Mouse (Mus musculus) right cerebral cortex, postnatal 25 days (tissue): ENCODE results near the gene Eea1.
"Not testable (repeated sequence)": the region's sequence is repeated elsewhere in the genome, so short reads cannot be mapped to it uniquely, and the experiment has no call there.

Experiments
- DNase-seq: peaks from one replicate; pipeline ENCODE4 v3.0.0; 2022

The Eea1 gene

DNA sequence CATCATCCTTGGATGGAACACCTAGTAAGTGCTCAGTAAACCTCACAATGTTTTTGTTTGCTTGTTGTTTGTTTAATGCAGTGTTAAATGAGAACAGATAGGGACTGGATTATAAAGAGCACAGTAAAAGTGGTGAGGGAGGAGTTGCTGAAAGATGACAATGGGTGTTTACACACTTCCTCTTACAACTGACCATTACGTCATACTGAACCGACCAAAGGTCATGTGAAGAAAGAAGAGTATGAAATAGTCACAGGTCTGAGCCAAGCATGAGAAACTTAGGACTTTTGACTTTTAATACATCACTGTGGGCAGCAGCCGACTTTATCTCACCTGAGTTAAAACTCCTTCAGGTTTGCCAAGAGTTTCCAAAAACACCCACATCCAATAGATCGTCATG lies 135.0 kb downstream of the Eea1 start:
- no peak for DNase-seq

DNA sequence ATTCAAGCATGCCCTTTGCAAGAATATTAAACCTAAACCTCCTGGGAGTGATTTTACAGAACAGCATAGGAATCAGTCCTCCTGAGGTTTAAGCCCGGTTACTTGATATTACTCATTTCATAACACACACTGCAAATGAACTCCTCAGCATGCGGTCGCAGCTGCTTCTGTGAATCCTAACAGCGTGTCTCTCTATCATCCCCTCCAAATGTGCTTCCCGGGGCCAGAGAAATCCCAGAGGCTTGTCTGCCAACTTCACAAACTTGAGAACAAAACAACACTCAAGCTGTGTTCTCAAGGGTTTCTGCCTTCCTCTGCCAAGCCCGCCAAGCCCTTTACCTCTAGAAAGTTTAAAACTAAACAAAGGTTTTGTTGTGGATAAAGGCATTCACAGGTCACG lies 135.4 kb downstream of the Eea1 start:
- no peak for DNase-seq

DNA sequence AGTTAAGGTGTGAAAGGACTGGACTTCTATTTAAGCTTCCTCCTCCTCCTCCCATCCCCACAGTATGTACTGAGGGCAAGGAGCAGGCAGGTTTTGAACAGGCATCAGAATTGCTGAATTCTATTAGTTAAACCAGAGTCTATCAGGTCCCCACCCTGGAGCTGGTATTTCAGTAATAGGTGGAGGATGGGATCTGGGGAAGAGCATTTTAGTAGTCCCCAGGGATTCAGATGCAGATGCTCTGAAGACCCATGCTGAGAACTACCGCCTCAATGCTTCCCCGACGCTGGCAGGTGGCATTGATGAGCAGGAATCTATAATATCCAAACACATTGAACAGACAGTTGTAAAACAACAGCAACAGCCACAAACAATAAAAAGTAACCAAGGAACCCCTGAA lies 136.0 kb downstream of the Eea1 start:
- no peak for DNase-seq

DNA sequence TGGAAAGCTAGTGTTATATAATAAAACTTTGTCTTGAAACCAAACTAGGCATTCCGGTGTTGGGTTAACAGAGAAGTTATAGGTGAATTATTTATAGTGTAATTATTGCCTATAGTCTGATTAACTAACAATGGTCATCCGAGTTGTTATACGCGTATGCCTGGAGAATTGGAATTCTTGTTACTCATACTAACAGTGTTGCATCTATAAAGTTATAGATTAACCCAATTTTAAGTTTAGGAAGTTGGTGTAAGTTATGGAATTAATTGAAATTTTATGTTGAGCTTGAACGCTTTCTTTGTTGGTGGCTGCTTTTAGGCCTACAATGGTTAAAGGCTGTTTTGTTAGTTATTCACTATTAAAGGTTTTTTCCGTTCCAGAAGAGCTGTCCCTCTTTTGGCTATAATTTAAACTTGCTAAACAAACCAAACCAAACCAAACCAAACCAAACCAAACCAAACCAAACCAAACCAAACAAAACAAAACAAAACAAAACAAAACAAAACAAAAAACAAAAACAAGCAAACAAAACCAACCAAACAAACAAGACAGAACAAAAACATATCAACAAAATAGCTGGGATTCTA lies 137.1 kb downstream of the Eea1 start:
- DNase-seq = not testable (repeated sequence)

DNA sequence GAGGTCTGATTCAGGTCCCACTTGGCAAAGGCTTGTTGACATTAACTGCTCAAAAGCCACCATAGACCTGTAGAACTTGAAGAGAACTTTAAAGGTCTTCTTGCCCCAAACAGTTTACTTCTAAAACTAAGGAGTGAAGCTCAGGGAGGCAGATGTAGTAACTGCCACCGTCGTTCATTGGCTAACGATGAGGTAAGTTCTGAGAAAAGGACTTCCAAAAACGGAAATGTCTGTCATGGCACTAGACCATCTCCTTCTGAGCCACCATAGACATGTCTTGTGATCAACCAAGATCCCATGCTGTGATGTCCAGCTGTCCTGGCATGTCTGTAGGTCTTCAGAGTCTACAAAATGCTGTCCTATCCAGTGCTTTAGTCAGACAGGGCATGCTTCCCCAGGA lies 139.4 kb downstream of the Eea1 start:
- DNase-seq = no peak

DNA sequence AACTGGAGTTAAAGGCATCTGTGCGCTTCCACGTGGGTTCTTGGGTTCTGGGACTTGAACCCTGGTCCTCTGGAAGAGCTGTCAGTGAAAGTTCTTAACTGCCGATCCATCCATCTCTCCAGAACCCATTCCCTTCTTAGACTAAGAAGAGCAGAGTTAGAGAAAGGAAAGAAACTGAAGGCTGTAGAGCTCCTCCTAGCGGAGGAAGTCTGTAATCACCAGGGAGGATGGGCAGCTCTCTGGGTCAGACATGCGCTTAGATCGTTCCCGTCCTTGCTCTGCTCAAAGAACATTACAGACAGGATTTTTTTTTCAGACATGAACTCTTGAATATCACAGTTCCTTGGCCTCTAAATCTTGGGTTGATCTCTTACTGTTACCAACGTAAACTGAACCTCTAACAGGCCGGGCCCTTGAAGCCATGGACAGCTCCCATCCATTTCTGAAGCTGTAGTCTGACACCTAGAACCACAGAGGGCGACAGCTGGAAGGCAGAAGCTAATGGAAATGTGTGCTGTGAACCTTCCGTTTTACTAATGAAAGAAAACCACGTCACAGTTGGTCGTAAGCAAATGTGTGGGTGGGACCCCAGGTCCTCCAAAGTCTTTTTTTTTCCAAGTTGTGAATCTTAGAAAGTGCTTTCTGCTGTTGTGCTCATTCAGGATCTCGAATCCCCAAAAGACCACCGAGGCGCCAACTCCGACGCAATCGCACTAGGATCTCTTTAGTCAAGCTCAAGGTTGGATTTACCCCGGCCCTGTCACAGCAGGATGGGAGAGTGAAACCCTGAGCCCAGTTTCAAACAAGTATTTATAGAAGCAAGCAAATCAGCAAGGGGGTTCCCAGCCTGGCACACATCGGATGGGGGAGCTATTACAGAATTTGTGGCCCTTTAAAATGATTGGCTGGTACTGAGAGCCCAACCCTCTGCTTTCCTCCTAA lies 140.3 kb downstream of the Eea1 start:
- DNase-seq = no peak

DNA sequence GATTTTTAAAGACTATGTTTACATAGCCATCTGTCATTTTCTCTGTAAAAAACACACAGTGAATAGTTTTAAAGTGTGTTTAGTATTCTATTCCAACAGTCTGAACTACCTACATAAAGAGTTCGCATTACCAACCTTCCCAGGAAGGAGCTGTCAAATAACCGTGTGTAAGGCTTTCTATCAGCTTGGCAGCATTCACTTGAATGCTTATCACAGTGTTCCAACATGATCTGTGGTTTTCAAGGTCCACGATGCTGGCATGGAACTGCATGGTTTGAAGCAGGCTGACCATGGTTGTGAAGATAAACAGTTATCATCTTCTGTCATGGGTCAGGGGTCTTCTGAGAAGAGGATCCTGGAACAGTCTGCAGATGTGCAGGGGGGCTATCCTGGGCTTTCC lies 141.8 kb downstream of the Eea1 start:
- DNase-seq = no peak

DNA sequence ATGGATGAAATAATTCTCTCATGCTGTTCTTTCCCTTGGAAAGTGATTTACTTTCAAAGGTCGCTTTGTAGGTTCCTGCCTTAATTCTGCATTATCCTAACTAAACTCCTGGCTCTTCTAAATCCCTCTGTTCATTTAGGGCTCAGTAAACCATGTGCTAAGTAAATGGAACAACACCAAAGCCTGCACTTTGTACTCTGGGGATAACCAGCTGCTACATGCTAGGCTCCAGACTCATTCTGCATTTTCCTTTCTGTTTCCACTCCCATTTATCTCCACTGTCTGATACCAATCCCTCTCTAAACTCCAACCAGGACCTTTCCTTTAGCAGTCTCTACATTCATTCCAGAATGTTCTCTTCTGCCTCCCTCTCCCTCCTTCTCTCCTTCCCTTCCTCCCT lies 149.3 kb downstream of the Eea1 start:
- DNase-seq = no peak

DNA sequence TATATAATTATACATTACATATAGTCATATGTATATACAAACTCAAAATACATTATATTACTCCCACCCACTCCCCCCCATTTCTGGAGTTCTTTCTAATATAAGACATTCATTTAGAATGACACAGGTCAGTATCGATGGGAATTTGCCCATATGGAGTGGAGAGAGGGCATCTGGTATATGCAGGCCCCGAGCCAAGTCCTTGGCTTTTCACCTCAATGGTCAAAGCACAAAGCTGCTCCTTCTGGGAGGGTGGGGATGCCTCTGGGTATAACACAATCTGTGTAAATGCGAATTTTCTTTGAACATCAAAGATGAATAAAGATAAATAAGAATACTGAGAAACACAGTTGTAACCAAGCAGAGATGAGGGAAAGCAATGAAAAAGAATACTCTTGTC lies 149.9 kb downstream of the Eea1 start:
- DNase-seq = no peak

DNA sequence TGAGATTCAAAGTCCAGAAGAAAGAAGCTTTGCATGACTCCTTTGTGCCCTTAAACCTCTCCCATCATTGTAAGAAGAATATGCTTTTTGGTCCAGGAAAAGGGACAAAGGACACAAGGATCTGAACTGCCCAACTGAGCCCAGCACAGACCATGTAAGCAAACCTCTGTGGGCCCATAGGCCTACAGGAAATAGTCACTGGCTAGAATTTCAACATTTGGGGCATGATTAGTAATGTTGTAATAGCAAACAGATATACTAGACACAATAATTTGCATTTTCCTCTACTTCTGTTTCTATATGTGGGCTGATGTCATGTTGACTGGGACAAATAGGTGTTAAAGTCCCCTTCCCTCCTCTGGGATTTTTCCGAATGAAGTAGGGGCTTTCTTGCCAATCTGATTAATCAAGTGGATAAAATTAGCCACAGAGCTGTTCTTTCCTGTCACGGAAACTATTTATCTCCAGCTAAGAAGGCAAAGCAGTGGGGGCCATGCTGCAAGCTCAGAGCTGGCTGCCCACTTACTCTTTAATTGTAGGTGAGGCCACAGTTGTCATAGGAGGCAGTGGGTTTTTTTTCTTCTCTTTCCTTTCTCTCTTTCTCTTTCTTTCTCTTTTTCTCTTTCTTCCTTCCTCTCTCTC lies 153.6 kb downstream of the Eea1 start:
- DNase-seq = no peak

DNA sequence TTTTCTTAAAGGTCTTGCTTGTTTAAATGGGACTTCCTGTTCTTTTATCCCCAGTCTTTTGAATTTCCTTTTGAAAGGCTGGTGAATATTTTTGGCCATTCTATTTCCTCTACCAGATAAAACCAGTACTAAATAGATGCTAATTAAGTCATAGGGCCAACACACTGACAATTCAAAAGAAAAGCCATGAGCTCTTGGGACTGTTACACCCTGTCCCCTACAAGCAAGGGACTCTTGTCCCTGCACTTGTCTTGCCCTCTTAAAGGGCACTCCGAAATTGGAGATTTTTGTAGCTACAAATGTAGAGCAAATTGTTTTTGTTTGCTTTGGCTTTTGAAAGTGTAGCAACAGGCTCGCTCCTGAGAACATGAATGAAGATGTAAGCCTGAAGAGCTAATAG lies 154.1 kb downstream of the Eea1 start:
- no peak for DNase-seq
